Mouse (Mus musculus) right cerebral cortex, postnatal 14 days (tissue): ENCODE data around the gene Gnaq.

ENCODE experiments used
- DNase-seq: peaks from one replicate; pipeline ENCODE4 v3.0.0; 2022

Gene Gnaq

GRCm38 (mm10) chr19:16382392-16382791 is 249.8 kb downstream of the Gnaq start:
- no peak for DNase-seq

DNA sequence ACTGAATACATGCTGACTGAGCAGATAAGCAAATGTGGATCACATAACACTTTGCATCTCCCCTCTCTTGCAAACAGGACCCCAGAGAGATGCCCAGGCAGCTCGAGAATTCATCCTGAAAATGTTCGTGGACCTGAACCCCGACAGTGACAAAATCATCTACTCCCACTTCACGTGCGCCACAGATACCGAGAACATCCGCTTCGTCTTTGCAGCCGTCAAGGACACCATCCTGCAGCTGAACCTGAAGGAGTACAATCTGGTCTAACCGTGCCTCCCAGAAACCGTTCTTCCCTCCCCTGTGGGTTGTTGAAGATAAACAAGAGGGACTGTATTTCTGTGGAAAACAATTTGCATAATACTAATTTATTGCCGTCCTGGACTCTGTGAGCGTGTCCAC is 250.5 kb downstream of the Gnaq start:
- no peak for DNase-seq

DNA sequence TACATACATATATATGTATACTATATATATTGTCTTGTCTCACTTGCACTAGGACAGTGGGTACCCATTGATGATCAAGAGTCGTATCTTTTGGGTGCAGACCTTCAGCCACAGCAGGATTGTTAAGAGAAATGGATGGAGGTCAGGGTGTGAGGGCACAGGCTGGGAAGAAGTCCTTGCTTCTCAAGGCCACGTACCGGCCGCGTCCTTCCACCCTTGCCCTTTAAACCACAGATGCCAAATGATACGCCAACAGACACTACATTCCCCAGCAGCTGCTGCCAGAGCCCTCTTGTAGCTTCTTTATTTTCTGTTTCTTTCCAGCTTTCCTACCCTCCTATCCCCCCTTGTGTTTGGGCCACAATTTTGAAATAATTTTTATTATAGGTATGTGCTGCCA is 251.5 kb downstream of the Gnaq start:
- DNase-seq = no peak

DNA sequence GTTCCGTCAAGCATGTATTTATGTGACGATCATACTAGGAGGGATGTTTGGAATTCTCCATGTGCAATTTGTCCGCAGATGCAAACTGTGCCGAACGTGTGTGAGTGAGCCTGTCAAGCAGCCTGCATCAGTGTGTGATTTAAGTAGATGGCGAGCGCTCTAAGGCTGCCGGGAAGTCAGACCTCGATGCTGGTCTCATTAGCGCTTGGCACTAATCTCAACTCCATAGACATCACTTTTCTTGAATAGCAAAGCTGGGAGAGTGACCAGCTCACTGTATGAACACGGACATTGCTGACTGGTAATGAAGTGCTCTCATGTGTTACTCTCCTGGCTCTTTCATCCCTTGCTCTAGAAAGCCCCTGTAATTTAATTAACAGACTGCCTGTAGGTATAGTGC is 252.3 kb downstream of the Gnaq start:
- DNase-seq = no peak

DNA sequence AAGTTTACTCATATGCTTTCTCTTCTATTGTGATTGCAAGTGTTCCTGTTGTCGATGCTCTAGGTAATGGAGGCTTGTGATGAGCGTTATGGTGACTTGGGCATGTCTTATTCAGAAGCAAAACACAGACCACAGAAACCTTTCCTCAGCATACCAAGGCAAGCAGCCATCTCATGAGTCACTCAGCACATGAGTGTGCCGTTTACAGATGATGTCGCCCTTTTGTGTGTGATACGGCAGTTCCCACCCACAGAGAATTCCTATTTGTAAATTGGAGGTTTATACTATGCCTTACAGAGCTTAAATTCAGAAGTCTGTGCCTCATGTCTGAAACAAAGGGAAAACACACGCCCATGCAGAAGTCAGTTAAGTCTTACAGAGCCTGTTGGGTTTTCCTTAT is 253.9 kb downstream of the Gnaq start:
- DNase-seq = no peak

- DNase-seq = no peak
Measured at GRCm38 (mm10) chr19:16390192-16390795, 257.7 kb downstream of the Gnaq start.

GRCm38 (mm10) chr19:16394381-16394780 is 261.8 kb downstream of the Gnaq start:
- no peak for DNase-seq

DNA sequence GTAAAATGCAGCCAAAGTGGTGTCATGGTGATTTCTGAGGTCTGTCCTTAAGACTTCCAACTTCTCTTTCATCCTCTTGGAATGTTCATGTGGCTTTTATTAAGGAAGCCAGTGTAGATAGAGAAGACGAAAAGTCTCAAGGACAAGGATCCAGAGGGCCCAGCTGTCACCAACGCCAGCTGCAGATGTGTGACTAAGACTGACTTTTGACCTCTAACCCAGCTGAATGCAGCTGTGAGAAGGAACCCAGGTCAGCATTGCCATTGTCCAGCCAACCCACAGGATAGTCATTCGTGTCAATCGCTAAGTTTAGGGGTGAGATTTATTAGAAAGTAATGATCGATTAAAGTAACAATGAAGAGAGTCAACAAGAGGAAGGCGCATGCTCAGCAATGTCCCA is 270.5 kb downstream of the Gnaq start:
- no peak for DNase-seq

- DNase-seq = no peak
Measured at GRCm38 (mm10) chr19:16407727-16408126, 275.1 kb downstream of the Gnaq start.

- DNase-seq = no peak
Measured at GRCm38 (mm10) chr19:16411302-16411701, 278.7 kb downstream of the Gnaq start.

DNA sequence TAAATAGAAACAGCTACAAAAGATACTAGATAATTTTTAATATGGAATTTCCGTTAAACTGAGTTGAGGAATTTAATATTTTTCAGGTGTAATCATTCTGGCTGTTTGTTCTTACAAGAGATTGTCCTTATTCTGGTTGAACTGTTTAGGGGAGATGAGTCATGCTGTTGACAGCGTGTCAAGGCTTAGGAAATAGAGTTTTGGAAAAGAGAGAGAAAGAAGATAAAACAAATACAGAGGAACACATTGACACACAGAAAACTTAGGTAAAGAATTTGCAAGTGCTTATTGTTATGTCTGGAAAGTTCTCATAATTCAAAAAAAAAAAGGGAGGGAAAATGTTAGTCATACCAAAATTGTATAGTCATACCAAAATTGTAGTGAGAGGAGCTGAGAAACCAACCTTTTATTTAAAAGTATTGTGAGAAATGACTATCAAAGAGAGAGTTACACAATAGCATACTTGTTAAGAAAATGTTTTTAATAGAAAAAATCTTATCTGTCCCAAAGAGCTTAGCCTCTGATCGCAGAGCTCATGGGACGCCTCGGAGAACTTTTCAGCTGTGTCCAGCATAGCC is 285.5 kb downstream of the Gnaq start:
- no peak for DNase-seq

- no peak for DNase-seq
Measured at GRCm38 (mm10) chr19:16425596-16425995, 293.0 kb downstream of the Gnaq start.

DNA sequence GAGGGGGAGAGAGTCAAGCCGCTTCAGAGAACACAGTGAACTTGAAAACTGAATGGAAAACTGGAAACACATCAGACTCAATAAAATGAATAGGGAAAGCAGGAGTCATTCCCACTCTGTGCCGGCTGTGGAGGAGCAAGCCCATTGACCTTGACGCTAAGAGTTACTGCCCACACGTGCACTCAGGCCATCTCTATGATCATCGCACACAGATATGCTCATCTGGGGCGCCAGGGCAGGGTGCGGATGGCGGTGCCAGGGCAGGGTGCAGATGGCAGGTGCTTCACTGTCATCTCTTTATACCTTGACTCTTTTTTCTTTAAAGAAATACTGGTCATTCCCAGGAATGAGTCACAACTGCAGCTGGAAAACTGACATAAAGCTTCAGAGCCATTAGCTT is 298.7 kb downstream of the Gnaq start:
- DNase-seq = no peak

DNA sequence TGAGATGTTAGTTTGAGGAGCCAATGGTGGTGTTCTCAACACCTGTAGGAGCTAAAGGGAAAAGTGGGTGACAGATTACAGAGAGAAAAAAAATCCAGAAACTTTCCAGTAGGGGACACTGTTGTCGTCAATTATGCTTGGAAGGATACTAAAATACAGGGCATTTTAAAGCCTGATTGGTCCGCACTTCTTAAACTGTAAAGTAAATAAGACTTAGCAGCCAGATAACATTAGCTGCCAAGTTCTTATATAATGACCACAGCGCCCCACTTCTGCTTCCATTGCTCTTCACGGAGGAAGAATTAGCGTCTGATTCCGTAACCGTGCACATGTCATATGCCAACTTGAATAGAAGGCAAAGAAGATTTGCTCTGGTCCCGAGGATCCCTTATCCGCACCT is 302.2 kb downstream of the Gnaq start:
- DNase-seq = no peak

- peak; percentile 46 for DNase-seq
Measured at GRCm38 (mm10) chr19:16435531-16436231, 303.1 kb downstream of the Gnaq start, which contains the start of gene Gna14. TSS of gene Gna14 (plus strand) at chr19:16435762.

DNA sequence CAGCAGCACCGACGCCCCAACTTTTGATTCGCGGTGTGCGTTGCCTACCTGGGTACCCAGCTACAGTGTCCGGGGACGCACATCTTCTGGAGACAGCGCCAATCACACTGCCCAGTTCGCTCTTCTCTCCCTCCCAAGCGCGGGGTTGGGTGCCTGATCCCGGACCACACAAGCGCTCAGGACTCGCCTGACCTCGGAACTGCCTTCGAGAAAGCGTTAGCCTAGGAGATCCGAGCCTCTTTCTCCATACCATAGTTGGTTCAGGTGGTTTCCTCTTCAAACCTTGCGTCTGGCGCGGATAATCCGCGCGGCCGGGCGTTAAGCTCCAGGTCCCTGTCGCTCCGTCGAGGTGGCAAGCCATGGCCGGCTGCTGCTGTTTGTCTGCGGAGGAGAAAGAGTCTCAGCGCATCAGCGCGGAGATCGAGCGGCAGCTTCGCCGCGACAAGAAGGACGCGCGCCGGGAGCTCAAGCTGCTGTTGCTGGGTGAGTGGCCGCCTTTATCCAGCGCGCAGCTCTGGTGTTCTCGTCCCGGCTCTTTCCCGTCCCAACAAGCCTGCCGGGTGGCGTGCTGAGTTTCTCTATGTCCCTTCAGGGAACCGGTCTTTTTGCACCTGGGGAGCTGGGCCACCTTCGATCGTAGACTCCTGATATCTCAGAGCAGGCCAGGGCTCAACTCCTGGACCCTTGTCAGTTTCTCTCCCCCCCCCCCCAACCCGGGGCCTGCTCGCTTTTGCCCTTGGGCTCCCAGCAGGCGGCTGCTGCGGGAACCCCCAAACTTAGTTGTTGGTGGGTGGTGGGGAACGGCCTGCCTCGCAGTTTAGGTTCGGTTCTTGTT is 303.9 kb downstream of the Gnaq start:
- DNase-seq = peak; percentile 14
